In genomic region chr15:82016830-82017229, GRCm38 (mm10) we compare ENCODE assay signal across 9 mouse cellular contexts. TPM values are rescaled to one million over a fixed set of nuclear protein-coding genes. Genes with fewer than 3 reads are reported as not detected.
A peak's percentile ranks its signal among the peaks of the same experiment; 100 is the strongest.
DNase-seq lines count a peak whose midpoint lies in the region; ATAC-seq and TF ChIP-seq lines count a peak whose summit lies in the region.
"Had no signal": no experiment of that assay in that cellular context is flagged by ENCODE, and none has a peak within 500 bp of the region (broad histone marks: within the 10 kb centered on the region; RNA-seq: fewer than 3 reads in every experiment).

No protein-coding gene starts in this region.

- DNase-seq in kidney, adult 2 months: no peak
- no peak for DNase-seq in kidney, postnatal 10 days
- no peak for DNase-seq in midbrain, embryonic 14.5 days
- no peak for DNase-seq in layer of hippocampus, adult 9-10 months (ENCODE audit: low spot score)
- DNase-seq in layer of hippocampus, adult 9-11 months: no peak

- TF ChIP-seq POLR2A in kidney, adult 2 months (IDR thresholded peaks at IDR 0.05; ENCODE audit: low read depth, low read length): no peak
- no peak for TF ChIP-seq POLR2A in bone marrow macrophage, adult 2 months (IDR thresholded peaks at IDR 0.05; ENCODE audit: borderline replicate concordance, low read depth, low read length)

- no peak overlapping the region for H3K27ac ChIP-seq in kidney, adult 2 months (ENCODE audit: insufficient read depth, low read depth, low read length)
- H3K27ac ChIP-seq in bone marrow macrophage, adult 2 months (ENCODE audit: insufficient read depth, low read depth, low read length): 0 out of 2 replicates have a peak overlapping the region, but pooled peaks have one; percentile 5
- peak overlapping the region; percentile 81 for H3K27ac ChIP-seq in hindbrain, embryonic 13.5 days
- peak overlapping the region; percentile 78 for H3K27ac ChIP-seq in midbrain, embryonic 14.5 days (replicated peaks; ENCODE audit: low read depth, low read length)

- no peak; the same call in 1 of the 2 replicates for ATAC-seq in hindbrain, embryonic 13.5 days (ENCODE audit: low FRiP score)
- no peak for ATAC-seq in midbrain, embryonic 14.5 days (ENCODE audit: low FRiP score, low TSS enrichment)
- ATAC-seq in monocyte, adult 5-6 weeks (replicated peaks; ENCODE audit: insufficient number of reproducible peaks, low FRiP score, low TSS enrichment, poor library complexity, severe bottlenecking): no peak

- peak overlapping the region; percentile 88 for H3K4me2 ChIP-seq in hindbrain, embryonic 13.5 days
- H3K4me2 ChIP-seq in midbrain, embryonic 14.5 days (ENCODE audit: low read length): peak overlapping the region; percentile 88

- H3K9ac ChIP-seq in hindbrain, embryonic 13.5 days: peak overlapping the region; percentile 80
- H3K9ac ChIP-seq in midbrain, embryonic 14.5 days (replicated peaks; ENCODE audit: low read length): peak overlapping the region; percentile 66

- TF ChIP-seq CTCF in kidney, adult 2 months (conservative IDR thresholded peaks at IDR 0.05; ENCODE audit: insufficient read depth, insufficient read length, low read depth, low read length): no peak
- TF ChIP-seq CTCF in bone marrow macrophage, adult 2 months (IDR thresholded peaks at IDR 0.05; ENCODE audit: low read depth, low read length): no peak

- no peaks in the 10 kb centered on the region for H3K27me3 ChIP-seq in kidney, adult 2 months (replicated peaks; ENCODE audit: control insufficient read depth, insufficient read depth, low read length)
- H3K27me3 ChIP-seq in hindbrain, embryonic 13.5 days: no peaks in the 10 kb centered on the region
- no peaks in the 10 kb centered on the region for H3K27me3 ChIP-seq in midbrain, embryonic 14.5 days (ENCODE audit: control insufficient read depth, insufficient read depth, low read length)

- 18% methylated on average over 6 of the region's 6 CpGs for WGBS in kidney, adult 2 months
- WGBS in hindbrain, embryonic 13.5 days: 27% methylated on average over 6 of the region's 6 CpGs
- 26% methylated on average over 6 of the region's 6 CpGs for WGBS in midbrain, embryonic 14.5 days

- H3K9me3 ChIP-seq in hindbrain, embryonic 13.5 days: no peaks in the 10 kb centered on the region
- H3K9me3 ChIP-seq in midbrain, embryonic 14.5 days (ENCODE audit: control insufficient read depth, low read length): no peaks in the 10 kb centered on the region

- peaks cover 7% of the 10 kb centered on the region; the same call in 1 of the 2 replicates for H3K4me1 ChIP-seq in kidney, adult 2 months (ENCODE audit: control insufficient read depth, insufficient read depth, low read length)
- peaks cover 9% of the 10 kb centered on the region for H3K4me1 ChIP-seq in bone marrow macrophage, adult 2 months (ENCODE audit: control insufficient read depth, insufficient read depth, low read length)
- peaks cover 35% of the 10 kb centered on the region for H3K4me1 ChIP-seq in hindbrain, embryonic 13.5 days (replicated peaks)
- peaks cover 17% of the 10 kb centered on the region for H3K4me1 ChIP-seq in midbrain, embryonic 14.5 days (ENCODE audit: control insufficient read depth, insufficient read depth, low read length)

- peak overlapping the region; percentile 73 for H3K4me3 ChIP-seq in kidney, adult 2 months (ENCODE audit: insufficient read depth, low read depth, low read length)
- peak overlapping the region; percentile 73 for H3K4me3 ChIP-seq in bone marrow macrophage, adult 2 months (ENCODE audit: insufficient read depth, low read length)
- H3K4me3 ChIP-seq in hindbrain, embryonic 13.5 days: peak overlapping the region; percentile 80
- H3K4me3 ChIP-seq in midbrain, embryonic 14.5 days (replicated peaks; ENCODE audit: low read depth, low read length): peak overlapping the region; percentile 67

- no peaks in the 10 kb centered on the region; the same call in 1 of the 2 replicates for H3K36me3 ChIP-seq in kidney, adult 2 months (ENCODE audit: control insufficient read depth, insufficient read depth, low read length)
- H3K36me3 ChIP-seq in hindbrain, embryonic 13.5 days: peaks cover 23% of the 10 kb centered on the region
- peaks cover 13% of the 10 kb centered on the region; the same call in 1 of the 2 replicates for H3K36me3 ChIP-seq in midbrain, embryonic 14.5 days (ENCODE audit: control insufficient read depth, insufficient read depth, low read length)

RNA-seq across cellular contexts. Expression of gene Desi1, which starts 16.8 kb away (rescaled TPM):
- polyA plus RNA-seq in kidney, adult 2 months (2012; rRNA removed): 29.0 and 29.8 TPM in 2 replicates
- 20.9 and 28.1 TPM in 2 replicates for polyA plus RNA-seq in bone marrow macrophage, adult 2 months (2012; ENCODE audit: insufficient read depth, insufficient read length, missing spikeins)
- polyA plus RNA-seq in hindbrain, embryonic 13.5 days (2015; fragmentation: Nextera tagmentation; extraction: Ambion mirVana): 42.2 and 45.1 TPM in 2 replicates
- 39.7 and 51.0 TPM in 2 replicates for polyA plus RNA-seq in midbrain, embryonic 14.5 days (2014; fragmentation: Nextera tagmentation; extraction: Ambion mirVana)
- total RNA-seq in monocyte, adult 5-6 weeks (2017): 3.2 to 7.3 TPM (median 4.8 TPM) in 3 replicates

RNA-seq across cellular contexts. Expression of gene Xrcc6, which starts 29.2 kb away (rescaled TPM):
- 15.6 and 22.1 TPM in 2 replicates for polyA plus RNA-seq in kidney, adult 2 months (2012; rRNA removed)
- 20.0 and 21.0 TPM in 2 replicates for polyA plus RNA-seq in bone marrow macrophage, adult 2 months (2012; ENCODE audit: insufficient read depth, insufficient read length, missing spikeins)
- 43.4 and 44.9 TPM in 2 replicates for polyA plus RNA-seq in hindbrain, embryonic 13.5 days (2015; fragmentation: Nextera tagmentation; extraction: Ambion mirVana)
- 28.3 and 36.9 TPM in 2 replicates for polyA plus RNA-seq in midbrain, embryonic 14.5 days (2014; fragmentation: Nextera tagmentation; extraction: Ambion mirVana)
- 37.3 to 62.6 TPM (median 61.9 TPM) in 3 replicates for total RNA-seq in monocyte, adult 5-6 weeks (2017)

RNA-seq across cellular contexts. Expression of gene Snu13, which starts 30.6 kb away (rescaled TPM):
- 48.7 and 58.2 TPM in 2 replicates for polyA plus RNA-seq in kidney, adult 2 months (2012; rRNA removed)
- 66.2 and 69.9 TPM in 2 replicates for polyA plus RNA-seq in bone marrow macrophage, adult 2 months (2012; ENCODE audit: insufficient read depth, insufficient read length, missing spikeins)
- polyA plus RNA-seq in hindbrain, embryonic 13.5 days (2015; fragmentation: Nextera tagmentation; extraction: Ambion mirVana): 225 and 241 TPM in 2 replicates
- 243 and 254 TPM in 2 replicates for polyA plus RNA-seq in midbrain, embryonic 14.5 days (2014; fragmentation: Nextera tagmentation; extraction: Ambion mirVana)
- 111 to 112 TPM (median 112 TPM) in 3 replicates for total RNA-seq in monocyte, adult 5-6 weeks (2017)

RNA-seq across cellular contexts. Expression of gene 1700029P11Rik, which starts 36.5 kb away (rescaled TPM):
- 0.08 and 0.15 TPM in 2 replicates for polyA plus RNA-seq in kidney, adult 2 months (2012; rRNA removed)
- polyA plus RNA-seq in bone marrow macrophage, adult 2 months (2012; ENCODE audit: insufficient read depth, insufficient read length, missing spikeins): not detected in 2 replicates
- not detected in 2 replicates for polyA plus RNA-seq in hindbrain, embryonic 13.5 days (2015; fragmentation: Nextera tagmentation; extraction: Ambion mirVana)
- polyA plus RNA-seq in midbrain, embryonic 14.5 days (2014; fragmentation: Nextera tagmentation; extraction: Ambion mirVana): not detected in 2 replicates
- total RNA-seq in monocyte, adult 5-6 weeks (2017): not detected in 3 replicates
- total RNA-seq: gastrocnemius, adult 8-10 months had no signal

RNA-seq across cellular contexts. Expression of gene 4930407I10Rik, which starts 42.1 kb away (rescaled TPM):
- polyA plus RNA-seq in kidney, adult 2 months (2012; rRNA removed): 0.01 and 0.02 TPM in 2 replicates
- not detected in 2 replicates for polyA plus RNA-seq in bone marrow macrophage, adult 2 months (2012; ENCODE audit: insufficient read depth, insufficient read length, missing spikeins)
- not detected in 2 replicates for polyA plus RNA-seq in hindbrain, embryonic 13.5 days (2015; fragmentation: Nextera tagmentation; extraction: Ambion mirVana)
- 0.04 TPM in 1 of 2 replicates, not detected in the other for polyA plus RNA-seq in midbrain, embryonic 14.5 days (2014; fragmentation: Nextera tagmentation; extraction: Ambion mirVana)
- not detected in 3 replicates for total RNA-seq in monocyte, adult 5-6 weeks (2017)
- total RNA-seq: gastrocnemius, adult 8-10 months had no signal
